Mouse (Mus musculus) monocyte, adult 5-6 weeks (primary cell): ENCODE data around the gene Abcb11. TPM values are rescaled to one million over a fixed set of nuclear protein-coding genes. Genes with fewer than 3 reads are reported as not detected.

Experiments
- ATAC-seq: fragments of 153-309, 156-312 bp; replicated peaks from 2 replicates; pipeline ENCODE4 v1.8.0; 2017; ENCODE audit warnings: mild to moderate bottlenecking; ENCODE audit not compliant: low TSS enrichment, insufficient number of reproducible peaks, severe bottlenecking, poor library complexity, low FRiP score
- total RNA-seq: library from RNA; stranded (forward); fragments of 200-1000, 200-491, 200-594 nt; gene quantifications from 3 replicates; pipeline ENCODE4 v1.2.3, GENCODE M21; 2017

The Abcb11 gene
- total RNA-seq, 1 experiment from 2014 or later: not detected

- ATAC-seq: no peak
Observed at GRCm38 (mm10) chr2:69206523-69206922, 135.9 kb downstream of the Abcb11 start.

DNA sequence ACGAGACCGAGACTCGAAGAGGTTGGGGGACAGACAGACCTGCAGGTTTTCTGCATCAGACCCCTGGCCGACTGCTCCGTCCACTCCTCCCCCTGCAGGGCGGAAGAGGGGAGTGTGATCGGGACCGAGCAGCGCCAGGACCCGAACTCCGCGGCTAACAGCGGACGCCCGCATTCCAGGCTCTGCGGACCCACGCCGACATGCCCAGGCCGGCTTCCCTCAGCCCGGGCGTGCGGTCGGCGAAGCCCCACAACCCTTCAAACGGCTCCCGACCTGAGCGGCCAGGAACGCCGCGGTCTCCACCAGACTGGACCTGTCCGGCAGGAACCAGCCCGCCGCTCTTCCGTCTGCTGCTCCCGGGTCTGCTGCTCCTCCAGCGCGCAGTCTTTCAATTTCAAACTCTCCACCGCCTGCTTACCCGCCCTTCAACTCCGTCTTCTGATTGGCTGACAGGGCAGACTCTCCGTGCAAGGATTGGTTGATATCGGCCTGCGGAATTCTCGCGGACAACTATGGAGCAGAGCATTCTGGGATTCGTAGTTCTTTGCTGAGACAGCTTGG lies 136.5 kb downstream of the Abcb11 start, which contains the start of gene Spc25:
Spc25 (minus strand) TSS at position 404 of the 561 bp plus-strand sequence.
- peak; percentile 100 for ATAC-seq

DNA sequence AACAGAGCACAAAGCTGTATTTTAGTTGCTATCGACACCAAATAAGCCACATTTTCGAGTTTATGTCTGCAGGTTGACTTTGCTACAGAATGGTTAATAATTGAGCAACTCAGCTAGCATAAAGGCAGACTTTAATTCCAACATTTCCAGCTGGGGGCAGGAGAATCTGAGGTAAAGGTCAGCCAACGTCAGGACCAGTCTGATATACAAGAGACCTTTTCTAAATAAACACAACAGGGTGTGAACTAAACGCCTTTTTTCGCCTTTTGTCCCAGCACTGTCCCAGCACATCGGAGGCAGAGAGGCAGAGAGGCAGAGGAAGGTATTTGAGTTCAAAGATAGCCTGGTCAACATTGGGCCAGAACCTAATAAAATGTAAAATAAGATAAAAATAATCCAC lies 137.2 kb downstream of the Abcb11 start:
- ATAC-seq: no peak

GRCm38 (mm10) chr2:69193555-69193954 lies 148.9 kb downstream of the Abcb11 start:
- no peak for ATAC-seq

GRCm38 (mm10) chr2:69191059-69191458 lies 151.4 kb downstream of the Abcb11 start:
- no peak for ATAC-seq

DNA sequence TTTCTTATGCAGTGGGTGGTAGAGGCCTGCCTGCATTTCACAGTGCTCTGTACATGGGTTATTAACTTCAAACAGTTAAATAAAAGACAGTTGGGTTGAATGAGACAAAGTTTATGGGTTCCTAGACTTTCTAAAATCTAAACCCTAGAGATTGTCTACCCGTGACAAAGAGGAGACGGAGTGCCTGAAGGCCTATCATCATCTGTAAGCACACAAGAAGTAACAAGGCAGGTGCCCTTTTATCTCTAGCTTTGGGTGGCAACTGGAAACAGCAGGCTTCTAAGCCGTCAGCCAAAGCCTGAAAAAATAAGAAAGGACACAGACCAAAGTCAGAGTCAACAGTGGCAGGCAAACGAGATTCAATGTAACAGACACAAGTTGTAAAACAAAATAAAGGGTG lies 153.2 kb downstream of the Abcb11 start:
- no peak for ATAC-seq

DNA sequence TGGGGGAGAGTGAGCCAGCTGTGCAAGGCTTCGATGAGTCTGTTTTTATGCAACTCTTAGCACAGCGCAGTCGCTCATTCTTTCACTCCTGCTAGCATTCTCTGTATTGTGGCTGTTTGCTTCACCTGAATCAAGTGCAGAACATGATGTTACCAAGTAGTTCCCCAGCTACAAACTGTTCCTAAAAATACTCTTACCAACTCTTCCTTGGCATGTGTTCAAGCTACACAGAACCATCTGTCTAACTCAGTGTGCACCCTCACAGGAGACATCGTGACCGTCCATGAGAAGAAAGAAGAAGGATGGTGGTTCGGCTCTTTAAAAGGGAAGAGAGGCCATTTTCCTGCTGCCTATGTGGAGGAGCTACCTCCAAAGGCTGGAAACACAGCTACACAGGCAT lies 153.7 kb downstream of the Abcb11 start:
- no peak for ATAC-seq

Other genes with a start within 250 kb of the Abcb11 start
- 10.4 to 15.1 TPM (median 14.2 TPM) in 3 replicates for gene Nostrin, start 206.8 kb downstream of the Abcb11 start, total RNA-seq
- gene Spc25, start 136.4 kb downstream of the Abcb11 start, total RNA-seq: 4.1 to 7.9 TPM (median 5.0 TPM) in 3 replicates
- not detected in 3 replicates for gene G6pc2, start 131.5 kb downstream of the Abcb11 start, total RNA-seq
- 0.21 TPM in 1 of 3 replicates, not detected in the others for gene Dhrs9, start 37.8 kb upstream of the Abcb11 start, total RNA-seq
- not detected in 3 replicates for gene Lrp2, start 243.4 kb upstream of the Abcb11 start, total RNA-seq